Mouse (Mus musculus) erythroid progenitor cell, adult 5-6 weeks (primary cell): ENCODE measurements around the gene Kndc1. TPM values are rescaled to one million over a fixed set of nuclear protein-coding genes. Genes with fewer than 3 reads are reported as not detected.

Experiments
- ATAC-seq: replicated peaks from 2 replicates; pipeline ENCODE4 v1.8.0; 2016; ENCODE audit warnings: moderate number of reproducible peaks, mild to moderate bottlenecking, moderate TSS enrichment, inconsistent platforms; ENCODE audit not compliant: poor library complexity, low FRiP score, severe bottlenecking
- total RNA-seq, 2 experiments: library from RNA; stranded (forward) in 1 of 2; stranded (reverse) in 1 of 2; fragments of 150-400 nt in 1 of 2; fragments of 186-747, 209-891 nt in 1 of 2; gene quantifications; 2 replicates each; pipeline versions ENCODE4 v1.2.3 to v1.2.4; 2015 to 2017; ENCODE audit warnings: low replicate concordance in 2 of 2

Gene Kndc1
- total RNA-seq (2015; ENCODE audit: low replicate concordance): not detected in 2 replicates
- not detected in 2 replicates for total RNA-seq (2017; ENCODE audit: low replicate concordance)

DNA sequence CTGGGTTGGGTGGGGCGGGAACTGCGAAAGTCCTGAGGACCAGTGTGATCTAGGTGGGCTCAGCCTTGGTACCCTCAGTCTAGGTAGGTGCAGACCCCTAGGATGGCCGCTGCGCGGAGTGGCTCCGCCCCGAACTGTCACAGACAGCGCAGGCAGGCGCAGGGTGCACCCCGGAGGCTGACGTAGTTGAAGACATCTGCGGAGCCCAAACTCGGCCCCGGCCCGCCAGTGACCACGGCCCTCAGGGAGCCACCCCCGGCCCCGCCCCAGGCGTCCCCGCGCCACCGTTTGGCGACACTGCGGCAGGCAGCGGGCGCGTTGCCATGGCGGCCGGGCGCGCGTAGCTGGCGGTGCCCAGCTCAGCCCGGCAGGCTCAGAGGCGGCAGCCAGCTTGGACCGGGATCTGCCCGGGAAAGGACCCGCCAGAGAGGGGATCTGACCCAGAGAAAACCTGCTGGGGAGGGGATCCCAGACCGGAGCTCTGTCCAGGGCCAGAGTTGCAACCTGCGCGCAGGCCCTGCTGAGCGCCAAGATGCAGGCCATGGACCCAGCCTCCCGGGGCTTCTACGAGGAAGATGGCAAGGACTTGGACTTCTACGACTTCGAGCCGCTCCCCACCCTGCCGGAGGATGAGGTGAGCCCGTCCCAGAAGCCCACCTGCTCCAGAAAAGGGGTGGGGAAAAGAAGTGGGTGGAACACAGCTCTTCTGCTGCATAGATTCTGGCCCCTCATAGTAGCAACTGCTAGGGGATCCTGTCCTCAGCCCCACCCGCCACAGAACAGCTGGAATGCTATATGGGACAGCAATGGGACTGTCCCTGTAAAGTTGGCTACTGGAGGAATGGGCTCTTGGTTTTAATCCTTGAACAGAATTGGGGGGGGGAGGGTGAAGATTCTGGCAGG is at the start of gene Kndc1:
Kndc1 (plus strand) TSS at position 42 of the 903 bp plus-strand sequence.
- no peak for ATAC-seq

DNA sequence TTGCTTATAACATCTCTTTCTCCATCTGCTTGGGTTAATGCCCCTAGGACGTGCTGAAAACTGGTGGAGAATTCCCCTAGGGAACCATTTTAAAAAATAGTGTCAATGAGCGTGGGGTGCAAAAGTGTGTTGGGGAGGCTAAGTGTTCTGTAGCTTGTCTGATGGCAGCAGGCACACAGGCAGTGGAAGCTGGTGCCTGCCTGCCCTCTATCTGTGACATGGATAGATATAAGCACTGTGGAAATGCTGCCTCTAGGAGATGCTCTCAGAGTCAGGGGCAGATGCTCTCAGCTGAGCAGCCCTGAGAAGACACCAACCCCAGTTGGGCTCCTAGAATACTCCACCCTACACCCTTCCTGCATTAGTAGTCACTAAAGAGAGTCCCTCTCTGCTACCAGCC is 49.4 kb upstream of the Kndc1 start:
- ATAC-seq: no peak

GRCm38 (mm10) chr7:139850152-139850551 is 44.3 kb upstream of the Kndc1 start:
- no peak for ATAC-seq

- ATAC-seq: no peak
Observed at GRCm38 (mm10) chr7:139850677-139851076, 43.8 kb upstream of the Kndc1 start.

DNA sequence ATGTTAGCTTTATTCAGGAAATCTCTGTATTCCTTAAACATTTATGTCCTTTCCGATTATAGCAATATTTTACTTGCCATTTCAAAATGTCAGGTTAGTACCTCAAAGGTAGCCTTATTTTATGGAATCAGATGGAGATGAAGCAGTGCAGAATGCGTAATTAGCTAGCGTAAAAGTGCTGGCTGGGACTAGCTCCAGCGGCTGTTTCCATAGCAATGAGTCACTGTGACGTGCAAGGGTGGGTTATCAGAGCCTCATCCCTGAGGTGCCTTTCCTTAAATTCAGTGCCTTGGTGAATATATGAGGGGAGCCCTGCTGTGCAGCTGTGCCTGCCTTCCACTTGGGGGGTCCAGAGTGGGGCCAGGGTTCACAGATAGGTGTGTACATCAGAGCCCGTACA is 43.4 kb upstream of the Kndc1 start:
- ATAC-seq: no peak

GRCm38 (mm10) chr7:139855261-139855660 is 39.2 kb upstream of the Kndc1 start:
- no peak for ATAC-seq

- no peak for ATAC-seq
Observed at GRCm38 (mm10) chr7:139861411-139861810, 33.1 kb upstream of the Kndc1 start.

DNA sequence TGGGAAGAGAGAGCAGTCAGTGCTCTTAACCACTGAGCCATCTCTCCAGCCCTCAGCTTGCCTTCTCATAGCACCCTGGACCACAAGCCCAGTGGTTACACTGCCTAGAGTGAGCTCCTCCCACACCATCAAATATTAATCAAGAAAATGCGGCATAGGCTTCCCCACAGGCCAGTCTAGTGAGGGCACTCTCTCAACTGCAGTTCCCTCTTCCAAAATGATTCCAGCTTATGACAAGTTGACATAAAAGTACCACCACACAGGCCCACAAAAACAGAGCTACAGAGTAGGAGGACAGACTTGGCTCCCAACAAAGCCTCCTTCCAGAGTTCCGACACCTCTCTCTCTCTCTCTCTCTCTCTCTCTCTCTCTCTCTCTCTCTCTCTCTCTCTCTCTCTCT is 31.4 kb upstream of the Kndc1 start:
- ATAC-seq: no peak

- no peak for ATAC-seq
Observed at GRCm38 (mm10) chr7:139864253-139864652, 30.2 kb upstream of the Kndc1 start.

DNA sequence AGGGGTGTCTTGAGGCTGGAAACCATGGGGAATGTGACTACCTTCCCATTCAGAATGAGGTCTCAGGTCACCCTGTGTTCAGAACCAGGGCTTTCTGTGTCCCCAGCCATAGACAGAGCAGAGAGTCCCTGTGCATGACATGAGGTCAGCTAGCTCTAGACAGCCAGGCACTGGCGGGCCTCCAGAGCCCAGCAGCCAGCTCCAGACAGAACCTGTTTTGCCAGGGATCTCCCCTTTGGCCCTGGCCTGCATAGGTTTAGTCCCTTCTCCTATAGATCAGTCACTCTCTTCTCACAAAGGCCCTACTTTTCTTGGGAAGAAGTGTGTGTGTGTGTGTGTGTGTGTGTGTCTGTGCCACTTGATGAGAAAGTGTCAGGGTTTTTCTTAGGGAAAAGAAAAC is 29.6 kb upstream of the Kndc1 start:
- no peak for ATAC-seq

DNA sequence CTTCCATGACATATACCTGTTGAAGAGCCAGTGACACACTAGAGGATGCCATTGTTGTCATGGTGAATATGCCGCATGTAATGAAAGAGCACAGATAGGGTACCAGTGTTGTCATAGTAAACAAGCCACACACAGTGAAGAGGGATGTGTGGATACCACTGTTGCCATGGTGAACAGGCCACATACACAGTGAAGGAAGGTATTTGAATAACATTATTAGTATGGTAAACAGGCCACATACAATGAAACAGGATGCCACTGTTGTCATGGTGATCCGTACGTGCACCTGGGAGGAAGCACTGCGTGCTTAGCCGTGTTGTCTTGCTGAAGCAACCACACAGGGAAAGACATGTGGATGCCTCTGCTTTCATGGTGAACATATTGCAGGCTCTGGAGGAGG is 23.5 kb upstream of the Kndc1 start:
- ATAC-seq: no peak

- no peak for ATAC-seq
Observed at GRCm38 (mm10) chr7:139877167-139877792, 17.2 kb upstream of the Kndc1 start.

DNA sequence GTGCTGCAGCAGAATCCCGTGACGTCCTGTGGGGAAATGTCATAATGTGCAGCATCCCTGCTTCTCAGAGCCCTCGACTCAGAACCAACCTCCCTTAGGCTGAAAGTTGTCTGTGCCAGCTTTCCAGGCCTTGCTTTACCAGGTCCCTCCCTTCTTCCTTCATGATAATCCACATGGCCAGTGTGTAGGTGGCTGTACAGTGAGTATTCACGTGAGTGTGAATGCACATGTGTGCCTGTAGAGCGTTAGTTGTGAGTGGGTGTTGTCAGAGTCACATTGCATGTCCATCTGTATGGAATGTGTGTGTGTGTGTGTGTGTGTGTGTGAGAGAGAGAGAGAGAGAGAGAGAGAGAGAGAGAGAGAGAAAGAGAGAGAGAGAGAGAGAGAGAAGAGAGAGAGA is 16.4 kb upstream of the Kndc1 start:
- ATAC-seq: no peak

DNA sequence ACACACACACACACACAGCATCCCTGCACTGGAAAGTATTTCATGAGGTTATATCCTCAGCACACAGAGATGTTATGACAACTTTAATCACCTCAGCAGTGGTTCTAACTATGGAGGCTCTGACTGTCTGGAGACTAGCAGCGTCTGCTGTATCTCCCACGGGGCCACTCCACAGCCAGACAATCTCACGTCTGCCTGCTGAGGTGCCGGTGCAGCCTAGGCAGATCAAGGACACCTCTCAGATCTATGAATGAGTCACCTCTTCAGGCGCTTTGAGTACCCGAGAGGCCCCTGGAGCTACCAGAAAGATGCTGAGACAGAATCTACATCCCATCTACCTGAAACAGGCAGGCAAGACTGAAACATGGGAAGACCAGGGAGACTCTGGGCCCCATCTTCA is 15.9 kb upstream of the Kndc1 start:
- no peak for ATAC-seq

DNA sequence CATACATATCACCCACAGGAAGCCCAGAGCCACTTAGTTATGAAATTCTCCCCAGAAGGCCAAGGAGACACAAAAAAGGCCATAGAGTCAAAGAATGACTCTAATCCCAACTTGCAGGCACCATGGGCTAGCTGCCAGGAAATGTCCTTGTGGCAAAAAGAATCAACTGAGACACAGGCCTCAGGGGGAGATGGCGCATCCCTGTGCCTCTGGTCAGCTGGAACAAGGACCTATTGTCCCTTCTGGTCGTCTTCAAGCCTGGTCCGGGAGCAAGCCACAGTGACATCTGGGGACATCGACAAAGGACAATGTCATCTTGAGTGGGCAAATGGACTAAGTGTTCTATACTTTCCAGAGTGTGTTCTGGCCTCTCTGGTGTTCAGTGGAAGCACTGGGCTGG is 11.0 kb upstream of the Kndc1 start:
- no peak for ATAC-seq

DNA sequence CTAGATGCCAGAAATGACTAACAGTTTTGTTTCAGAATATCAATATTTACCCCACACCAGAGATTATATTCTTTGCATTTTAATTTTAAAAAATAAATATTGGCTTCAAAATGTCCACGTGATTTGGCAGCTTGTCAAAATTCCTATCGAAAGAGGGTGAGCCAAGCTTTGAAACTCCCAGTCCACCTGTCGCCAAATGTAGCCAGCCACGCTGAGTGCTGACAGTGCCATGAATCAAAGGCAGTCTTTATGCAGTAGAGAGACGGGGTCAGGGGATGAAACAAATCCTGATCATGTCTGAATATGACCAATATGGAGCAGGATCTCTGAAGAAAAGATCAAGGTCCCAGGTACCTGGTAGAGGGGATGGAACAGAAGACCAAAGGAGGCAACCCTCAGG is 2.7 kb upstream of the Kndc1 start:
- no peak for ATAC-seq

DNA sequence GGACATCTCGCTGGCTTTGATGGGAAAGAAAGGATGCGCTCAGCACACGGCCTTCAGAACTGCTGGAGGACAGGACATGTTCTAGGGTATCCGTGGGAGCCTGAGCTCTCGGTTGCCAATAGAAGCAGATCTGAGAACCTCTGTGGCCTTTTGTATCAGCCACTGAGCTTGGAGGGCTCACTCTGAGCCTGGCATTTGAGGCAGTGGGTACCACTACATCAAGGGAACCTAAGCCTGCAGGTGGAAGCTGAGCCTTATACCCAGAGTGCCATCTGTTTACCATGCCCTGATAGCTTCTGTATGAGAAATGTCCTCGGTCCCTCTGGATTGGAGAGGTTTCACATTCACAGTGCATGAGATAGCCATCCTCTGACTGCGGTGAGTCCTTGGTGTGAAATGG is 1.8 kb downstream of the Kndc1 start:
- ATAC-seq: no peak

- ATAC-seq: no peak
Observed at GRCm38 (mm10) chr7:139896796-139897195, 2.3 kb downstream of the Kndc1 start.

GRCm38 (mm10) chr7:139898606-139899005 is 4.1 kb downstream of the Kndc1 start:
- ATAC-seq: no peak

- no peak for ATAC-seq
Observed at GRCm38 (mm10) chr7:139899505-139899904, 5.0 kb downstream of the Kndc1 start.

DNA sequence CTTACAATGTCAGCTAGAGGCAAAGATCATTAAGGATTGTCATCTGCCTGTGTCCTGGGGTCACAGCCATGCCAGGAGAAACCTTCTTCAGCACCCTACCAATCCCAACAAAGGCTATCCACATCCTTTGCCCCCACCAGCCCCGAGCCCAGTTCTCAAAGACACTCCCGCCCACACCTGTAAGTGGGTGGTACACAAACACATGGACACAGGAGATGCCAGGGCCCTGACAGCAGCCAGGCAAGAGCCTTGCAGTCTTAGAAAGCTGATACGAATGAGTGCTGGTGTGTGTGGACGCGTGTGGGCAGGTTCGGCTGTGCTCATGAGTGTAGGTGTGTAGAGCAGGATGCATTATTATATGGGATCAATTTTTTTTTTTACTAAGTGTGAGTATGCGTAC is 6.0 kb downstream of the Kndc1 start:
- ATAC-seq: no peak
